Mouse (Mus musculus) limb, embryonic 10.5 days (tissue): ENCODE data around the gene Fryl. TPM values are rescaled to one million over a fixed set of nuclear protein-coding genes. Genes with fewer than 3 reads are reported as not detected.
A peak's percentile ranks its signal among the peaks of the same experiment; 100 is the strongest.

ENCODE experiments used
- DNase-seq: peaks from one replicate; pipeline ENCODE4 v3.0.0-alpha.2; 2017; ENCODE audit warnings: low spot score
- H3K27ac ChIP-seq: fragments of 300-500 bp; sonication (generic); 2 replicates; pipeline ENCODE4 v1.5.1; 2016; ENCODE audit warnings: mild to moderate bottlenecking
- H3K27me3 ChIP-seq: fragments of 300-500 bp; sonication (generic); 2 replicates; pipeline ENCODE4 v1.6.1; 2016; ENCODE audit warnings: low read depth, mild to moderate bottlenecking; ENCODE audit not compliant: poor library complexity, severe bottlenecking
- H3K36me3 ChIP-seq: fragments of 300-500 bp; sonication (generic); 2 replicates; pipeline ENCODE4 v1.6.1; 2016; ENCODE audit warnings: mild to moderate bottlenecking, moderate library complexity
- H3K4me1 ChIP-seq: fragments of 300-500 bp; sonication (generic); 2 replicates; pipeline ENCODE4 v1.6.1; 2016
- H3K4me3 ChIP-seq: fragments of 300-500 bp; sonication (generic); 2 replicates; pipeline ENCODE4 v1.5.1; 2016; ENCODE audit warnings: mild to moderate bottlenecking, moderate library complexity
- H3K9me3 ChIP-seq: fragments of 300-500 bp; sonication (generic); replicated peaks from 2 replicates; pipeline ENCODE4 v1.6.1; 2016; ENCODE audit warnings: mild to moderate bottlenecking
- WGBS: fragments of 180-500 bp; shearing (Covaris S2); methylation state at CpG from one replicate; pipeline ENCODE4 v1.1.7; 2016; 5-methylcytosine and 5-hydroxymethylcytosine counted together
- polyA plus RNA-seq: library from polyadenylated mRNA; unstranded; fragments of >200 nt; fragmentation: Nextera tagmentation; extraction: Ambion mirVana; gene quantifications from 2 replicates; pipeline ENCODE4 v1.2.1, GENCODE M21; 2016

Gene Fryl
- polyA plus RNA-seq, 1 experiment from 2014 or later: 22.6 TPM

GRCm38 (mm10) chr5:73279732-73280566, 23.5 kb upstream of the Fryl start:
- no peak for DNase-seq
- WGBS: 64% methylated on average over 4 of the region's 4 CpGs
- no peaks in the 10 kb centered on the region for H3K9me3 ChIP-seq
- H3K27ac ChIP-seq: peak overlapping the region; percentile 30; the same call in 1 of the 2 replicates
- peaks cover 10% of the 10 kb centered on the region for H3K4me1 ChIP-seq
- H3K4me3 ChIP-seq: no peak overlapping the region
- H3K36me3 ChIP-seq: no peaks in the 10 kb centered on the region
- H3K27me3 ChIP-seq: no peaks in the 10 kb centered on the region

GRCm38 (mm10) chr5:73279190-73279589, 22.8 kb upstream of the Fryl start:
- Histone ChIP-seq H3K36me3 (no peaks in the 10 kb centered on the region), H3K27ac (peak overlapping the region; percentile 30; the same call in 1 of the 2 replicates), H3K9me3 (no peaks in the 10 kb centered on the region), H3K27me3 (no peaks in the 10 kb centered on the region), H3K4me1 (peaks cover 10% of the 10 kb centered on the region), H3K4me3 (no peak overlapping the region)
- DNase-seq: peak; percentile 33
- WGBS: 56% methylated on average over 10 of the region's 10 CpGs

- Histone ChIP-seq H3K27ac (no peak overlapping the region), H3K4me3 (no peak overlapping the region), H3K27me3 (no peaks in the 10 kb centered on the region), H3K36me3 (no peaks in the 10 kb centered on the region), H3K4me1 (peaks cover 9% of the 10 kb centered on the region), H3K9me3 (no peaks in the 10 kb centered on the region)
- 79% methylated on average over 2 of the region's 2 CpGs for WGBS
- no peak for DNase-seq
Observed at GRCm38 (mm10) chr5:73274941-73275340, 18.5 kb upstream of the Fryl start.

GRCm38 (mm10) chr5:73273171-73273570, 16.8 kb upstream of the Fryl start:
- Histone ChIP-seq H3K27me3 (no peaks in the 10 kb centered on the region), H3K9me3 (no peaks in the 10 kb centered on the region), H3K4me1 (no peaks in the 10 kb centered on the region), H3K36me3 (no peaks in the 10 kb centered on the region), H3K4me3 (no peak overlapping the region), H3K27ac (no peak overlapping the region)
- 84% methylated on average over 4 of the region's 4 CpGs for WGBS
- DNase-seq: no peak

GRCm38 (mm10) chr5:73270612-73271011, 14.2 kb upstream of the Fryl start:
- Histone ChIP-seq H3K27me3 (no peaks in the 10 kb centered on the region), H3K9me3 (no peaks in the 10 kb centered on the region), H3K36me3 (no peaks in the 10 kb centered on the region), H3K4me3 (no peak overlapping the region), H3K27ac (no peak overlapping the region), H3K4me1 (peaks cover 5% of the 10 kb centered on the region)
- WGBS: 83% methylated on average over 6 of the region's 6 CpGs
- DNase-seq: no peak

GRCm38 (mm10) chr5:73268636-73269213, 12.3 kb upstream of the Fryl start:
- DNase-seq: no peak
- Histone ChIP-seq H3K36me3 (no peaks in the 10 kb centered on the region), H3K27me3 (no peaks in the 10 kb centered on the region), H3K4me1 (peaks cover 11% of the 10 kb centered on the region), H3K4me3 (no peak overlapping the region), H3K27ac (no peak overlapping the region), H3K9me3 (no peaks in the 10 kb centered on the region)
- 86% methylated on average over 11 of the region's 11 CpGs for WGBS

GRCm38 (mm10) chr5:73265460-73265859, 9.0 kb upstream of the Fryl start:
- H3K4me1 ChIP-seq: peaks cover 11% of the 10 kb centered on the region
- peak; percentile 57 for DNase-seq
- no peaks in the 10 kb centered on the region for H3K27me3 ChIP-seq
- H3K4me3 ChIP-seq: no peak overlapping the region
- H3K9me3 ChIP-seq: no peaks in the 10 kb centered on the region
- 24% methylated on average over 5 of the region's 5 CpGs for WGBS
- H3K36me3 ChIP-seq: no peaks in the 10 kb centered on the region
- H3K27ac ChIP-seq: peak overlapping the region; percentile 63

GRCm38 (mm10) chr5:73264122-73264521, 7.7 kb upstream of the Fryl start:
- H3K36me3 ChIP-seq: no peaks in the 10 kb centered on the region
- no peak overlapping the region for H3K27ac ChIP-seq
- H3K27me3 ChIP-seq: no peaks in the 10 kb centered on the region
- H3K4me1 ChIP-seq: peaks cover 11% of the 10 kb centered on the region
- H3K4me3 ChIP-seq: no peak overlapping the region
- no peak for DNase-seq
- 82% methylated on average over 5 of the region's 5 CpGs for WGBS
- H3K9me3 ChIP-seq: no peaks in the 10 kb centered on the region

- H3K27me3 ChIP-seq: no peaks in the 10 kb centered on the region
- WGBS: 48% methylated on average over 8 of the region's 8 CpGs
- peak overlapping the region; percentile 83; the same call in 1 of the 2 replicates for H3K4me3 ChIP-seq
Observed at GRCm38 (mm10) chr5:73257723-73258122, 1.3 kb upstream of the Fryl start.

GRCm38 (mm10) chr5:73257096-73257495, 677 bp upstream of the Fryl start:
- no peak for DNase-seq
- peaks cover 25% of the 10 kb centered on the region for H3K4me1 ChIP-seq
- H3K27ac ChIP-seq: peak overlapping the region; percentile 59
- H3K36me3 ChIP-seq: no peaks in the 10 kb centered on the region
- H3K4me3 ChIP-seq: peak overlapping the region; percentile 83
- no peaks in the 10 kb centered on the region for H3K27me3 ChIP-seq
- WGBS: 6% methylated on average over 11 of the region's 11 CpGs
- no peaks in the 10 kb centered on the region for H3K9me3 ChIP-seq

More at GRCm38 (mm10) chr5:73257723-73258122, 1.3 kb upstream of the Fryl start:
- Histone ChIP-seq H3K4me1 (peaks cover 25% of the 10 kb centered on the region), H3K9me3 (no peaks in the 10 kb centered on the region), H3K36me3 (no peaks in the 10 kb centered on the region), H3K27ac (no peak overlapping the region)
- DNase-seq: no peak

- DNase-seq: peak; percentile 76
- Histone ChIP-seq H3K4me3 (peak overlapping the region; percentile 83), H3K4me1 (peaks cover 25% of the 10 kb centered on the region), H3K9me3 (no peaks in the 10 kb centered on the region), H3K36me3 (no peaks in the 10 kb centered on the region), H3K27me3 (no peaks in the 10 kb centered on the region), H3K27ac (peak overlapping the region; percentile 95)
- WGBS: under 1% methylated on average over 129 of the region's 129 CpGs
Observed at GRCm38 (mm10) chr5:73255321-73256251, 833 bp downstream of the Fryl start.

GRCm38 (mm10) chr5:73254660-73255059, 1.8 kb downstream of the Fryl start:
- Histone ChIP-seq H3K4me1 (peaks cover 25% of the 10 kb centered on the region), H3K9me3 (no peaks in the 10 kb centered on the region), H3K4me3 (peak overlapping the region; percentile 83), H3K27me3 (no peaks in the 10 kb centered on the region), H3K27ac (peak overlapping the region; percentile 95; the same call in 1 of the 2 replicates), H3K36me3 (0 out of 2 replicates have a peak, but pooled peaks cover 1% of the 10 kb centered on the region)
- WGBS: 66% methylated on average over 5 of the region's 5 CpGs
- no peak for DNase-seq
